Mouse (Mus musculus): ENCODE results near the gene Dscaml1.

- TF ChIP-seq CTCF (IDR thresholded peaks at IDR 0.05; ENCODE audit: extremely low read depth, insufficient read depth, insufficient read length, insufficient replicate concordance): no peak
- no peak for TF ChIP-seq POLR2A (IDR thresholded peaks at IDR 0.05; ENCODE audit: low read depth, low read length)
Measured at GRCm38 (mm10) chr9:45510806-45511546, 84.5 kb downstream of the Dscaml1 start.
